Mouse (Mus musculus) liver, embryonic 14.5 days (tissue): Measurements from ENCODE around the gene Hacd2. TPM values are rescaled to one million over a fixed set of nuclear protein-coding genes. Genes with fewer than 3 reads are reported as not detected.
A peak's percentile ranks its signal among the peaks of the same experiment; 100 is the strongest.

Experiments
- ATAC-seq: fragments of 200-750 bp; cut with Nextera tagmentation; 2 replicates; pipeline ENCODE4 v1.8.0; 2017; ENCODE audit warnings: moderate number of reproducible peaks, mild to moderate bottlenecking, moderate library complexity; ENCODE audit not compliant: insufficient read depth
- DNase-seq, 3 experiments: peaks; one replicate each; pipeline ENCODE4 v3.0.0-alpha.2; 2012 to 2013; ENCODE audit warnings: low read depth in 3 of 3, low spot score in 3 of 3
- H3K27ac ChIP-seq: fragments of 300-500 bp; sonication (generic); 2 replicates; pipeline ENCODE4 v1.5.1; 2014; ENCODE audit warnings: moderate library complexity, mild to moderate bottlenecking, control low read depth, inconsistent platforms
- H3K27me3 ChIP-seq: fragments of 300-500 bp; sonication (generic); 2 replicates; pipeline ENCODE4 v1.6.1; 2014; ENCODE audit warnings: mild to moderate bottlenecking, low read length, moderate library complexity; ENCODE audit not compliant: control insufficient read depth, insufficient read depth
- H3K36me3 ChIP-seq: fragments of 300-500 bp; sonication (generic); replicated peaks from 2 replicates; pipeline ENCODE4 v1.6.1; 2014; ENCODE audit warnings: low read depth; ENCODE audit not compliant: control insufficient read depth, insufficient read depth
- H3K4me1 ChIP-seq, 2 experiments: fragments of 200-500 bp in 1 of 2; fragments of 300-500 bp in 1 of 2; sonication (generic) in 1 of 2; replicated peaks; 2 replicates each; pipeline ENCODE4 v1.6.1; 2012 to 2014; ENCODE audit warnings: antibody characterized with exemption in 1 of 2, inconsistent platforms in 1 of 2, low read length in 1 of 2; ENCODE audit not compliant: control insufficient read depth in 2 of 2, insufficient read depth in 2 of 2
- H3K4me2 ChIP-seq: fragments of 300-500 bp; sonication (generic); 2 replicates; pipeline ENCODE4 v1.6.1; 2014; ENCODE audit warnings: low read depth, mild to moderate bottlenecking, control low read depth, moderate library complexity
- H3K4me3 ChIP-seq, 2 experiments: fragments of 200-500 bp in 1 of 2; fragments of 300-500 bp in 1 of 2; sonication (generic) in 1 of 2; 2 replicates each; pipeline ENCODE4 v1.5.1; 2012 to 2014; ENCODE audit warnings: low read depth in 2 of 2, low read length in 2 of 2, mild to moderate bottlenecking in 2 of 2, control low read depth in 1 of 2, inconsistent platforms in 1 of 2, moderate library complexity in 1 of 2; ENCODE audit not compliant: insufficient read depth in 1 of 2
- H3K9ac ChIP-seq: fragments of 300-500 bp; sonication (generic); replicated peaks from 2 replicates; pipeline ENCODE4 v1.6.1; 2014; ENCODE audit warnings: mild to moderate bottlenecking, control low read depth, moderate library complexity
- H3K9me3 ChIP-seq: fragments of 300-500 bp; sonication (generic); 2 replicates; pipeline ENCODE4 v1.6.1; 2016; ENCODE audit warnings: low read length, mixed read lengths; ENCODE audit not compliant: control insufficient read depth
- CTCF ChIP-seq: IDR thresholded peaks from 2 replicates; pipeline ENCODE4 v1.5.1; 2016; ENCODE audit warnings: antibody characterized with exemption, low read depth, control low read depth
- EP300 ChIP-seq: IDR thresholded peaks from 2 replicates; pipeline ENCODE4 v1.6.1; 2016; ENCODE audit warnings: antibody characterized with exemption, low read depth
- WGBS: fragments of 180-500 bp; shearing (Covaris S2); extraction: QIAGEN DNeasy Blood & Tissue Kit; methylation state at CpG from one replicate; pipeline ENCODE4 v1.1.7; 2014; ENCODE audit not compliant: insufficient replicate concordance; 5-methylcytosine and 5-hydroxymethylcytosine counted together
- polyA plus RNA-seq, 2 experiments: library from polyadenylated mRNA; depleted of rRNA in 1 of 2; stranded (reverse) in 1 of 2; unstranded in 1 of 2; fragments of >200 nt; fragmentation: Nextera tagmentation in 1 of 2; extraction: Ambion mirVana in 1 of 2; gene quantifications; 2 replicates each; pipeline versions ENCODE4 v1.2.1 to v1.2.3; 2012 to 2014

The Hacd2 gene
- 16.2 and 33.4 TPM in 2 replicates for polyA plus RNA-seq (2012; rRNA removed)
- 55.5 and 58.0 TPM in 2 replicates for polyA plus RNA-seq (2014; fragmentation: Nextera tagmentation; extraction: Ambion mirVana)

DNA sequence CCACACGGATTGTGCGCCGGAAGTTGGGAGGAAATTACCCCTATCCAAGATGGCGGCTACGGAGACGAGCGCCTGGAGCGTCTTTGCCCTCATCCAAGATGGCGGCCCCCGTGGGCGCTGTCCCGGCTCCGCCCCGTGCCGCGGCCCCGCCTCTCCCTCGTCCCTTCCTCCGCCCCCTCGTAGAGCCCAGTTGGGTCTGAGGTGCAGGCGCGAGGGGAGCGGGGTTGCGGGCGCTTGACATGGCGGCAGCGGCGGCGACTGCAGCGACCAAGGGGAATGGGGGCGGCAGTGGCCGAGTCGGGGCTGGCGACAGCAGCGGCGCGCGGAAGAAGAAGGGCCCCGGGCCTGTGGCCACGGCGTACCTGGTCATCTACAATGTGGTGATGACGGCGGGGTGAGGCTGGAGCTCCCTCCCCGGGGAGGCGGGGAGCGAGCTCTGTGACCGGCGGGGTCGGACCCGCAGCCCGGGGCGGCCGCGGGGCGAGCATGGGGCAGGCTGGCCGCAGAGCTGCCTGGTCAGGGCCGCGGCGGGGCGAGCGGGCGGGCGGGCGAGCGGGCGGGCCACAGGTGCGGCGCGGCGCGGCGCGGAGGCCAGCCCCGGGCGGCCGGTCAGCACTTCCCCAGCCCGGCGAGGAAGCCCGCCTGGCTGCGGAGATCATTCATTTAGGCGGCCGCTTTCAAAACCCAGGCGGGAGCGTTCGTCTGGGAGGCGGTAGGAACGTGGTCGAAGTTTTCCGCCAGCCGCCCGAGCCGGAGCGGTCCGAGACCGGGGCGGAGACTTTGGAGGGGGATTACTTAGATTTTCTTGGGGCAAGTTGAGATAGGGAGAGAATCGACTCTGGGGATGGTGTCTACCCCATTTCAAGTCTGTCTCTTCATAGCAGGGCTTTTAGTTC, at the start of gene Hacd2:
TSS of gene Hacd2 (plus strand) at position 187 of the 896 bp plus-strand sequence.
- ATAC-seq (peak; percentile 98), DNase-seq (peak; percentile 80 to 81 (median 81))
- Histone ChIP-seq H3K4me3 (peak within 1 kb of the TSS; percentile 69 to 97), H3K36me3 (no peaks in the 10 kb centered on the region; the same call in none of the 2 replicates), H3K27ac (no peak within 1 kb of the TSS), H3K4me1 (peaks cover 3 to 5% of the 10 kb centered on the region in 2 experiments), H3K27me3 (peaks cover 3% of the 10 kb centered on the region), H3K9me3 (no peaks in the 10 kb centered on the region; the same call in 1 of the 2 replicates), H3K9ac (peak within 1 kb of the TSS; percentile 84), H3K4me2 (peak within 1 kb of the TSS; percentile 79)
- WGBS, result 1% methylated on average over 82 of the region's 97 CpGs
- no peak for TF ChIP-seq CTCF
- no peak for TF ChIP-seq EP300

DNA sequence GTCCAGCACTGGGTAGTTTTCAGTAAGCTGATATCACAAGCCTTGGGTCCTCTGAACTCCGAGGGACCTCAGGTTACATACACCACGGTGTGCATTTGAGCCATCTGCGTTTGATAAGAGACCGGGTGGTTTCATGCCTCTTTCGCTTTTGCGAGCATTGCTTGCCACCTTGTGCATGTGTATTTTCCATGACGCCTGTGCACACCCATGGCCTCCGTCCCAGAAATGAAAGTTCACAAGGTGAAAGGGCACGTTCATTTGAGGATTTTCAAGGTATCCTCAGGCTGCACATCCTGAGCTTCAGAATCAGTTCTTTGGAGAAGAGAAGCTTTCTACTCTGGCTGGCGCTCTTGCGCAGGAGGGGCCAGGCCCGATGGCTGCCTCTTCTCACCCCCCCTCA, 49.8 kb upstream of the Hacd2 start:
- 64% methylated on average over 12 of the region's 12 CpGs for WGBS
- ATAC-seq (no peak), DNase-seq (no peak)

DNA sequence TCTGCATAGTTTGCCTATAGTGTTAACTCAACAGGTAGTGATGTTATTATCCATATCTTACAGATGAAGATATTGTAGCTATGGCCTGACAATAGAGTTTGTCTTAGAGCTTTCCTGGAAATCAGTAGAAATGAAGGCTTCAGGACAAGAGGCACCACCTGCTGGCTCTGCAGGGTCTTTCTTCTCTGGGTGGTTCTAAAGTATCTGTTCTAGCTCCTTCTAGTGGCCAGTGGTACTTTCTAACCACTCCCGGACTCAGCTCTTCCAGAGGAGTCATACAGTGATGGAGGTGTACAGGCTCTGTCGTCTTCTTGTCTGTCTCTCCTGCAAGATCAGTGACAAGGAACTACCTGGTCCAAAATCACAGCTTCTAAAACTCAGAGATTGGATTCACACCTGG, 46.7 kb upstream of the Hacd2 start:
- WGBS, result 39% methylated on average over 2 of the region's 2 CpGs

More for the DNA sequence above, 49.8 kb upstream of the Hacd2 start:
- H3K4me3 ChIP-seq, result no peak overlapping the region
- H3K36me3 ChIP-seq, result no peaks in the 10 kb centered on the region
- H3K9me3 ChIP-seq, result no peaks in the 10 kb centered on the region
- no peaks in the 10 kb centered on the region for H3K27me3 ChIP-seq
- no peak overlapping the region for H3K9ac ChIP-seq
- no peak overlapping the region for H3K4me2 ChIP-seq
- no peaks in the 10 kb centered on the region for H3K4me1 ChIP-seq
- no peak overlapping the region for H3K27ac ChIP-seq
- TF ChIP-seq CTCF (no peak), EP300 (no peak)

DNA sequence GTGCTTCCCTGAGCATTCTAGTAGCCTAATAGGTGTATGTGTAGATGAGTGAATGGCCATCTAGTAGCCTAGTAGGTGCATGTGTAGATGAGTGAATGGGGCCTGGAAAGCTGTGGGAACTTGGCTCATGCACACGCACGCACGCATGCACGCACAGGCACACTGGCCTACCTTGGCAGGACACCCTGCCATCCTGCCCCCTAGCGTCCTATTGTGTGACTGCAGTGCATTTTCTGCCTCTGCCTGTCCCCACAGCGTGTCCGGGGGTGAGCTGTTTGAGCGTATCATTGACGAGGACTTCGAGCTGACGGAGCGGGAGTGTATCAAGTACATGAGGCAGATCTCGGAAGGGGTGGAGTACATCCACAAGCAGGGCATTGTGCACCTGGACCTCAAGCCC, 45.6 kb upstream of the Hacd2 start:
- TF ChIP-seq EP300 (no peak), CTCF (peak; percentile 83)
- Histone ChIP-seq H3K9me3 (no peaks in the 10 kb centered on the region), H3K4me3 (no peak overlapping the region), H3K4me2 (no peak overlapping the region), H3K27me3 (no peaks in the 10 kb centered on the region), H3K4me1 (no peaks in the 10 kb centered on the region), H3K36me3 (no peaks in the 10 kb centered on the region), H3K9ac (no peak overlapping the region), H3K27ac (no peak overlapping the region)
- ATAC-seq (no peak), DNase-seq (no peak)
- WGBS, result 72% methylated on average over 13 of the region's 13 CpGs

More for the DNA sequence above, 46.7 kb upstream of the Hacd2 start:
- no peak overlapping the region for H3K27ac ChIP-seq
- no peaks in the 10 kb centered on the region for H3K27me3 ChIP-seq
- no peak for DNase-seq
- H3K36me3 ChIP-seq, result no peaks in the 10 kb centered on the region
- H3K4me2 ChIP-seq, result no peak overlapping the region
- H3K4me3 ChIP-seq, result no peak overlapping the region
- peak; percentile 26 for TF ChIP-seq CTCF
- no peak for TF ChIP-seq EP300
- no peak for ATAC-seq
- no peak overlapping the region for H3K9ac ChIP-seq
- no peaks in the 10 kb centered on the region for H3K4me1 ChIP-seq
- no peaks in the 10 kb centered on the region for H3K9me3 ChIP-seq

DNA sequence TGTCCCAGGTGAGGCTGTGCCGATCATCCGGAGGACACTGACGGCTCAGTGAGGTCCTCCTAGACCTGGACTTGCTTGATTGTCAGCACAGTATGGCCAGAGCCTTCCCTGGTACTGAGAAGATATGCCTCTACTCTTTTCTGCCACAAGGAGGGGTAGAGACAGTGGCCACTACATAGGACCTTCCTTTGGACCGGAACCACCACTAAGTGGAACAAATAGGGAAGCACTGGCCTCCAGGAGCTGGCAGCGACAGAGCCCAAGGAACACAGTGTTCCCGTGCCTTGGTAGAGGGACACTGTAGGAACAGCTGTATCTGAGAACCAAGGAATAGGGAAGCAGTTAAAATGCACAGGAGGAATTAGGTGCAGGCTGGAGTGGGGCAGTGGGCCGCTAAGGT, 44.2 kb upstream of the Hacd2 start:
- Histone ChIP-seq H3K9me3 (no peaks in the 10 kb centered on the region), H3K4me1 (no peaks in the 10 kb centered on the region), H3K27ac (no peak overlapping the region), H3K4me3 (no peak overlapping the region), H3K9ac (no peak overlapping the region), H3K36me3 (no peaks in the 10 kb centered on the region), H3K4me2 (no peak overlapping the region), H3K27me3 (no peaks in the 10 kb centered on the region)
- no peak for TF ChIP-seq EP300
- TF ChIP-seq CTCF, result no peak
- WGBS, result 74% methylated on average over 7 of the region's 7 CpGs
- DNase-seq, result no peak
- ATAC-seq, result no peak
